Mouse (Mus musculus) kidney, embryonic 16.5 days (tissue): ENCODE results near the gene Epyc. TPM values are rescaled to one million over a fixed set of nuclear protein-coding genes. Genes with fewer than 3 reads are reported as not detected.

ENCODE experiments used
- ATAC-seq: fragments of 200-750 bp; cut with Nextera tagmentation; 2 replicates; pipeline ENCODE4 v1.8.0; 2017; ENCODE audit warnings: moderate TSS enrichment; ENCODE audit not compliant: low FRiP score, low TSS enrichment
- H3K27ac ChIP-seq: fragments of 300-500 bp; sonication (generic); 2 replicates; pipeline ENCODE4 v1.5.1; 2014; ENCODE audit warnings: low read length
- H3K27me3 ChIP-seq: fragments of 300-500 bp; sonication (generic); 2 replicates; pipeline ENCODE4 v1.6.1; 2014; ENCODE audit warnings: low read length, control low read depth, mixed read lengths; ENCODE audit not compliant: insufficient read depth
- H3K36me3 ChIP-seq: fragments of 300-500 bp; sonication (generic); 2 replicates; pipeline ENCODE4 v1.6.1; 2014; ENCODE audit warnings: low read length, control low read depth, mixed read lengths; ENCODE audit not compliant: insufficient read depth
- H3K4me1 ChIP-seq: fragments of 300-500 bp; sonication (generic); 2 replicates; pipeline ENCODE4 v1.6.1; 2014; ENCODE audit warnings: low read length, control low read depth, mixed read lengths; ENCODE audit not compliant: insufficient read depth
- H3K4me2 ChIP-seq: fragments of 300-500 bp; sonication (generic); replicated peaks from 2 replicates; pipeline ENCODE4 v1.6.1; 2014; ENCODE audit warnings: low read depth, low read length
- H3K4me3 ChIP-seq: fragments of 300-500 bp; sonication (generic); 2 replicates; pipeline ENCODE4 v1.5.1; 2014; ENCODE audit warnings: mild to moderate bottlenecking, low read length
- H3K9ac ChIP-seq: fragments of 300-500 bp; sonication (generic); replicated peaks from 2 replicates; pipeline ENCODE4 v1.6.1; 2014; ENCODE audit warnings: low read length
- H3K9me3 ChIP-seq: fragments of 300-500 bp; sonication (generic); 2 replicates; pipeline ENCODE4 v1.6.1; 2016; ENCODE audit warnings: low read length, control low read depth
- WGBS: fragments of 180-500 bp; shearing (Covaris S2); extraction: QIAGEN DNeasy Blood & Tissue Kit; methylation state at CpG from one replicate; pipeline ENCODE4 v1.1.7; 2014; 5-methylcytosine and 5-hydroxymethylcytosine counted together
- polyA plus RNA-seq: library from polyadenylated mRNA; unstranded; fragments of >200 nt; fragmentation: Nextera tagmentation; extraction: Ambion mirVana; gene quantifications from 2 replicates; pipeline ENCODE4 v1.2.1, GENCODE M21; 2015

Gene Epyc
- polyA plus RNA-seq: 0.36 and 0.39 TPM in 2 replicates

DNA sequence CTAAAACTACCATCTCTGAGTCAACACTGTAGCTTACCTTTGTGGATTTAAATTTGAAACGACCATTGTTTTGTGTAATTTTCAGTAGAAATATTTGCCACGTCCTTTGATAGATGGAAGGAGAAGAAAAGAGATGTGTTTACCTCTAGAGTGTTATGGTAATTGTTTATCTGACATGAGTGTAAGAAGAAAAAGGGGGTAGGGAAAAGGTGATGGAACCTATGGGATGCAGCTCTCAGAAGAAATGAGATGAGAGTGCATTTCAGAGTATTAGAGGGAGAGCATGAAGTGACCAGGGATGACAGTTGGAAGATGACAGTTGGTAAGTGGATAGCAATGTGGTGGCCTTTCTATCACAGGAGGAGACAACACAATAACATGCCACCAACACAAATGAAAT, at the start of gene Epyc:
Gene Epyc (plus strand): TSS at position 301 of the 400 bp plus-strand sequence.
- ATAC-seq: no peak
- 82% methylated on average over 2 of the region's 2 CpGs for WGBS

DNA sequence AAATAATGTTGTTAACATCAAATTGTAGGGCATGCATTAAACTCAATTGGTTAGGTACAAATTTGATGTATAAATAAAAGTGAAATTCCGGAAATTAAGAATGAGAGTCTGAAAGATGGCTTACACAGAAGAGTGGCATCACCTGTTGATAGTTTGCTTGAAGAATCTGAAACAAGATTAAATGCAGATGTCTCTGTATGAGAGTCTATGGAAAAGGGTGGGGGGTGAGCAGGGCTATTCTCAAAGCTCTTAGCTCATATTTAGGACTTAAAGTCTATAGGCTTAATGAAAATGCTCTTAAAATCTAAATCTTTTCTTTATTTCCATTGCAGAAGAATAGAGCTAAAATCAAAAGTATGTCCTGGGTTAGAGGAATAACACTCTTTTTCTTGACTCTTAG, 48.2 kb upstream of the Epyc start:
- no peak overlapping the region for H3K4me3 ChIP-seq
- H3K9me3 ChIP-seq: no peaks in the 10 kb centered on the region
- 92% methylated on average over 1 of the region's 1 CpGs for WGBS
- H3K27ac ChIP-seq: no peak overlapping the region
- H3K27me3 ChIP-seq: no peaks in the 10 kb centered on the region
- H3K36me3 ChIP-seq: no peaks in the 10 kb centered on the region
- no peaks in the 10 kb centered on the region for H3K4me1 ChIP-seq
- H3K4me2 ChIP-seq: no peak overlapping the region
- ATAC-seq: no peak
- no peak overlapping the region for H3K9ac ChIP-seq

More for the DNA sequence above, at the start of gene Epyc:
- Histone ChIP-seq H3K27ac (no peak within 1 kb of the TSS), H3K4me2 (no peak within 1 kb of the TSS), H3K27me3 (no peaks in the 10 kb centered on the region), H3K9ac (no peak within 1 kb of the TSS), H3K36me3 (no peaks in the 10 kb centered on the region), H3K4me3 (no peak within 1 kb of the TSS), H3K4me1 (no peaks in the 10 kb centered on the region), H3K9me3 (no peaks in the 10 kb centered on the region)

GRCm38 (mm10) chr10:97601744-97602143, 42.1 kb upstream of the Epyc start:
- no peaks in the 10 kb centered on the region for H3K9me3 ChIP-seq
- H3K4me3 ChIP-seq: no peak overlapping the region
- H3K4me2 ChIP-seq: no peak overlapping the region
- no peak overlapping the region for H3K9ac ChIP-seq
- H3K4me1 ChIP-seq: no peaks in the 10 kb centered on the region
- H3K36me3 ChIP-seq: no peaks in the 10 kb centered on the region
- 39% methylated on average over 4 of the region's 4 CpGs for WGBS
- H3K27ac ChIP-seq: no peak overlapping the region
- H3K27me3 ChIP-seq: no peaks in the 10 kb centered on the region
- ATAC-seq: peak; percentile 61; the same call in 1 of the 2 replicates

DNA sequence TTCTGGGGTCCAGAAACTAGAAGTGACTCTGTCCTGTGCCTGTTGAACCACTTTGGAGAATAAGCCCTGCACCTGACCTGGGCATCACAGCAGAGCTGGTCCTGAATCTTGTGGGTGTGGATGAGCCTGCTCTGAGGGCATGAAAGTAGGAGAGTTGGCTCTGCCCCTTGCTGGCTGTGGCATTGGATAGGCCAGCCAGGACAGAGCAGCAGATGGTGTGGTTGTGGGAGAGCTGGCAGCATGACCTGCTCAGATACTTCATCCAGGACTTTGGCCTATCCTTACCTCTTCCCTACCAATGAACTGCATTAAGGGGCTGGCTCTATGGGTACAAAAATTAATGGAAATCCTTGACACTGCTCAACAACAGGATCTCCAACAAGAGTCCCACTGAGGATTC, 40.6 kb upstream of the Epyc start:
- no peak overlapping the region for H3K9ac ChIP-seq
- H3K27ac ChIP-seq: no peak overlapping the region
- no peaks in the 10 kb centered on the region for H3K27me3 ChIP-seq
- no peaks in the 10 kb centered on the region for H3K9me3 ChIP-seq
- no peak overlapping the region for H3K4me3 ChIP-seq
- ATAC-seq: no peak
- no peaks in the 10 kb centered on the region for H3K4me1 ChIP-seq
- H3K4me2 ChIP-seq: no peak overlapping the region
- H3K36me3 ChIP-seq: no peaks in the 10 kb centered on the region

DNA sequence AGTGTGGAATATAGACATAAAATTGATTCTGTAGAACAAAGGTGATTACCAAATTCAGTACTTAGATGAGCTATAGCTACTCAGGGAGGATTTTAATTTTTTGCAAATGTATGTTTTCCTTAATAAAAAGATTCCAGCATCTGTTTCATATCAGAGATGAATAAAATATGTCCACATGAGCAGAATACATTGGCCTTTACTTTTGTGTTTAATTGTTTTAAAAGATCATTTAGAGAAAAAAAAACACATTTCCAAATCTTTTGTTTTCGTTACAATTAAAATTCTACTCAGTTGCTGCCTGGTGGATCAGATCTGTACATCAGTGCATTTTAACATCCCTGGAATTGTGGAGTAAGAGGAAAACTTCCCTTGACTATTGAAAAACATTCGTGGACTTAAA, 37.3 kb upstream of the Epyc start, which contains the start of gene Kera:
Gene Kera (plus strand): TSS at position 301 of the 400 bp plus-strand sequence.
- 74% methylated on average over 2 of the region's 2 CpGs for WGBS
- H3K27me3 ChIP-seq: no peaks in the 10 kb centered on the region
- no peak for ATAC-seq

GRCm38 (mm10) chr10:97622328-97622727, 21.5 kb upstream of the Epyc start:
- Histone ChIP-seq H3K4me3 (no peak overlapping the region), H3K27me3 (no peaks in the 10 kb centered on the region), H3K9ac (no peak overlapping the region), H3K4me1 (no peaks in the 10 kb centered on the region), H3K9me3 (no peaks in the 10 kb centered on the region), H3K36me3 (no peaks in the 10 kb centered on the region), H3K27ac (no peak overlapping the region), H3K4me2 (no peak overlapping the region)
- WGBS: 85% methylated on average over 1 of the region's 1 CpGs
- ATAC-seq: no peak

More for the DNA sequence above, 37.3 kb upstream of the Epyc start, which contains the start of gene Kera:
- no peak within 1 kb of the TSS for H3K27ac ChIP-seq
- H3K4me1 ChIP-seq: no peaks in the 10 kb centered on the region
- no peak within 1 kb of the TSS for H3K9ac ChIP-seq
- H3K4me3 ChIP-seq: no peak within 1 kb of the TSS
- no peaks in the 10 kb centered on the region for H3K9me3 ChIP-seq
- H3K36me3 ChIP-seq: no peaks in the 10 kb centered on the region
- H3K4me2 ChIP-seq: no peak within 1 kb of the TSS

DNA sequence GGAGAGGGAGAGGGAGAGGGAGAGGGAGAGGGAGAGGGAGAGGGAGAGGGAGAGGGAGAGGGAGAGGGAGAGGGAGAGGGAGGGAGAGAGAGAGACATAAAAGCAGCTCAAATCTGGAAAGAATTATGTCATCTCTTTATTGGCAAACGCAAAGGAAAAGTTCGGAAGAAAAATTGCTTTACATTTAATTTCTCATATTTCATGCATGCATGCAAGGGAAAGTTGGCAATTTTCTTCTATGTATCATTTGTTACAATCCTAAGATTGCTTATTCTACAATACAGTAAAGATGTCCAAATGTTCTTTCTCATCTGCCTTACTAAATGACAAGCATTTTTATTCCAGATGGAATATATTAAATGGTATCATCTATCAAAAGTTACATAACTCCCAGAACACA, 19.5 kb upstream of the Epyc start:
- Histone ChIP-seq H3K36me3 (no peaks in the 10 kb centered on the region), H3K9me3 (no peaks in the 10 kb centered on the region), H3K4me3 (no peak overlapping the region), H3K9ac (no peak overlapping the region), H3K4me1 (no peaks in the 10 kb centered on the region), H3K27ac (no peak overlapping the region), H3K27me3 (no peaks in the 10 kb centered on the region), H3K4me2 (no peak overlapping the region)
- 60% methylated on average over 2 of the region's 2 CpGs for WGBS
- ATAC-seq: no peak

DNA sequence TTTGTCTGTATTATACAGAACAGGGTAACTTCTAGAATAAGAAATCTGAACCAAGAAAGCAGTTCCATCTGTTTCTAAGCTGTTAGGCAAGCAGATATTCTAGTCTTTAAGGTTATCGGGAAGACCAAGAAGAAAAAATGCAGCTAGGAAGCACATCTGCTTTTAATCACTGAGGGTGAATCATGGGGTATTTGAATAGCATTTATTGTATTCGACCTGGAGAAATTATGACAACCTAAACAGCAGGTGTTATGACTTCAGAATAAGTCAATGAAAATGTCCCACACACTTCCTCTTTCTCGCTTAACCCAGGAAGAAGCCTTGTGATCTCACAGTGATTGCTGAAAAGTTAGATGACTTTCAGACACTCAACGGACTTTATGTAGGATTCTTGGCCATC, 18.8 kb upstream of the Epyc start:
- H3K4me3 ChIP-seq: no peak overlapping the region
- WGBS: 50% methylated on average over 4 of the region's 4 CpGs
- no peak overlapping the region for H3K27ac ChIP-seq
- H3K9me3 ChIP-seq: no peaks in the 10 kb centered on the region
- no peak overlapping the region for H3K4me2 ChIP-seq
- H3K9ac ChIP-seq: no peak overlapping the region
- no peaks in the 10 kb centered on the region for H3K27me3 ChIP-seq
- no peaks in the 10 kb centered on the region for H3K4me1 ChIP-seq
- ATAC-seq: no peak
- H3K36me3 ChIP-seq: no peaks in the 10 kb centered on the region

- no peak overlapping the region for H3K27ac ChIP-seq
- WGBS: 69% methylated on average over 1 of the region's 1 CpGs
- H3K4me3 ChIP-seq: no peak overlapping the region
- H3K4me2 ChIP-seq: no peak overlapping the region
- ATAC-seq: no peak
- no peaks in the 10 kb centered on the region for H3K36me3 ChIP-seq
- H3K27me3 ChIP-seq: no peaks in the 10 kb centered on the region
- no peaks in the 10 kb centered on the region for H3K4me1 ChIP-seq
- H3K9me3 ChIP-seq: no peaks in the 10 kb centered on the region
- no peak overlapping the region for H3K9ac ChIP-seq
These were observed 17.3 kb upstream of the Epyc start for GRCm38 (mm10) chr10:97626543-97626942.

GRCm38 (mm10) chr10:97631061-97631460, 12.8 kb upstream of the Epyc start:
- Histone ChIP-seq H3K9ac (no peak overlapping the region), H3K4me2 (no peak overlapping the region), H3K36me3 (no peaks in the 10 kb centered on the region), H3K27me3 (no peaks in the 10 kb centered on the region), H3K4me1 (no peaks in the 10 kb centered on the region), H3K27ac (no peak overlapping the region), H3K9me3 (no peaks in the 10 kb centered on the region), H3K4me3 (no peak overlapping the region)
- 90% methylated on average over 3 of the region's 3 CpGs for WGBS
- no peak for ATAC-seq
